Mouse (Mus musculus) myocyte (in vitro differentiated cells): ENCODE results near the gene Ltbp4.

ENCODE experiments used
- E2F4 ChIP-seq: IDR thresholded peaks from one replicate; pipeline ENCODE4 v1.6.1; 2011; ENCODE audit warnings: mild to moderate bottlenecking, control low read depth, moderate library complexity; ENCODE audit not compliant: insufficient read depth
- MAX ChIP-seq: IDR thresholded peaks from one replicate; pipeline ENCODE4 v1.6.1; 2011; ENCODE audit warnings: low read depth, mild to moderate bottlenecking, control low read depth
- MYOD1 ChIP-seq, 3 experiments: IDR thresholded peaks; one replicate each; pipeline ENCODE4 v1.6.1; 2011; ENCODE audit warnings: control low read depth in 2 of 3, low read depth in 2 of 3, mild to moderate bottlenecking in 2 of 3, moderate library complexity in 1 of 3; ENCODE audit not compliant: insufficient read length in 2 of 3, control insufficient read depth in 1 of 3
- MYOG ChIP-seq, 3 experiments: IDR thresholded peaks; one replicate each; pipeline ENCODE4 v1.6.1; 2011; ENCODE audit warnings: control low read depth in 2 of 3, low read depth in 2 of 3, mild to moderate bottlenecking in 2 of 3; ENCODE audit not compliant: insufficient read length in 2 of 3, control insufficient read depth in 1 of 3, insufficient read depth in 1 of 3
- POLR2A ChIP-seq: IDR thresholded peaks from one replicate; pipeline ENCODE4 v1.6.1; 2011; ENCODE audit warnings: low read depth, mild to moderate bottlenecking, control low read depth, moderate library complexity; ENCODE audit not compliant: insufficient read length
- POLR2AphosphoS2 ChIP-seq: IDR thresholded peaks from one replicate; pipeline ENCODE4 v1.6.1; 2011; ENCODE audit warnings: low read depth, control low read depth; ENCODE audit not compliant: insufficient read length
- REST ChIP-seq: IDR thresholded peaks from one replicate; pipeline ENCODE4 v1.6.1; 2011; ENCODE audit warnings: mild to moderate bottlenecking, control low read depth, moderate library complexity; ENCODE audit not compliant: insufficient read depth, insufficient read length
- TCF12 ChIP-seq: IDR thresholded peaks from one replicate; pipeline ENCODE4 v1.6.1; 2011; ENCODE audit warnings: mild to moderate bottlenecking, control low read depth; ENCODE audit not compliant: poor library complexity, insufficient read depth, severe bottlenecking
- USF1 ChIP-seq: IDR thresholded peaks from one replicate; pipeline ENCODE4 v1.6.1; 2011; ENCODE audit warnings: low read depth, mild to moderate bottlenecking, control low read depth, moderate library complexity

DNA sequence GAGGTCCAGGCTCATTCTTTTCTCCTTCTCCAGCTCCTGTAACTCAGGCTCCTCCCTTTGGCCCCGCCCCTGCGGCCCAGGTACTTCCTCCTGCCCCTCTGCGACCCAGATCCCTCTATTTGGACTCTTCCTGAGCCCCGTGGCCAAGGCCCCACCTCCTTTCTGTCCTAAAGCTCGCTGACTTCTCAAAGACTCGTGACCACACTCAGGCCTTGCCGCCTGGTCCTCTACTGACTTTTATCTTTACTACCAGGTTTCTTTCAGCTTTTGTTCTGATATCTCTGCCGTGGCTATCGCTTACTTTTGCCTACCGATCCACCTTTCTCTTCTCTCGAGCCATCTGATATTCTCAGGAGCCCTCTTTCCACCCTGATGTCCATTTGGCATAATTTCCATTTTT lies 30.5 kb upstream of the Ltbp4 start:
- no peak for TF ChIP-seq POLR2A
- no peak for TF ChIP-seq MAX
- no peak for TF ChIP-seq MYOG (IDR thresholded peaks at IDR 0.05; ENCODE audit: control insufficient read depth in 1 of 3, insufficient read depth in 1 of 3, insufficient read length in 2 of 3, low read depth in 2 of 3)
- TF ChIP-seq USF1 = no peak
- no peak for TF ChIP-seq POLR2AphosphoS2
- TF ChIP-seq TCF12 = no peak
- no peak for TF ChIP-seq MYOD1 (IDR thresholded peaks at IDR 0.05; ENCODE audit: control insufficient read depth in 1 of 3, insufficient read length in 2 of 3, low read depth in 2 of 3)
- TF ChIP-seq E2F4 = no peak
- TF ChIP-seq REST = no peak
